Mouse (Mus musculus) layer of hippocampus, adult 9-10 months (tissue): ENCODE measurements around the gene Ap3m1.
"Not testable (repeated sequence)": the region's sequence is repeated elsewhere in the genome, so short reads cannot be mapped to it uniquely, and the experiment has no call there.

Experiments
- DNase-seq: peaks from one replicate; pipeline ENCODE4 v3.0.0; 2022; ENCODE audit warnings: low spot score

Gene Ap3m1

GRCm38 (mm10) chr14:21052112-21052780 is at the start of gene Ap3m1, which contains the start of gene Adk:
Gene Ap3m1 (minus strand): TSS chr14:21052508.
Gene Adk (plus strand): TSS chr14:21052574.
- peak; percentile 88 for DNase-seq

- no peak for DNase-seq
Observed at GRCm38 (mm10) chr14:21101562-21101961, 49.3 kb upstream of the Ap3m1 start.

DNA sequence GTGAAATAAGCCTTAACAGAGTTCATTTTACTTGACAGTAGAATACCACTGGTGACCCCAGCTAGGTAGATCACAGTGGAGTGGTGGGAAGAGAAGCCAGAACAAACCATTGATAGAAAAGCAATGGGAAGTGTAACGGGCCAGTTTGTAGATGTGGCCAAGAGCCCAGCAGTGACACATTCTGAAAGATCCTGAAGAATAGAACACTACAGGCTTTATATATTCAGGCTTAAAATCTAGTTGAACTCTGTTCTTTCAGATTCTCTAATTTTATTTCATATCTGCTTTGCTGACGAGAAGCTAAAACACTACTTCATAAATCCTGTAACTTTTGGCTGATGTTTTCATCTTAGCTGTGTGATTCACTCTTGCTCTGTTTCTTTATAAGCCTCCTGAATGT is 48.6 kb upstream of the Ap3m1 start:
- DNase-seq = no peak

- DNase-seq = no peak
Observed at GRCm38 (mm10) chr14:21099371-21099770, 47.1 kb upstream of the Ap3m1 start.

- DNase-seq = no peak
Observed at GRCm38 (mm10) chr14:21096689-21097088, 44.4 kb upstream of the Ap3m1 start.

- DNase-seq = no peak
Observed at GRCm38 (mm10) chr14:21096279-21096678, 44.0 kb upstream of the Ap3m1 start.

- not testable (repeated sequence) for DNase-seq
Observed at GRCm38 (mm10) chr14:21094161-21094560, 41.9 kb upstream of the Ap3m1 start.

DNA sequence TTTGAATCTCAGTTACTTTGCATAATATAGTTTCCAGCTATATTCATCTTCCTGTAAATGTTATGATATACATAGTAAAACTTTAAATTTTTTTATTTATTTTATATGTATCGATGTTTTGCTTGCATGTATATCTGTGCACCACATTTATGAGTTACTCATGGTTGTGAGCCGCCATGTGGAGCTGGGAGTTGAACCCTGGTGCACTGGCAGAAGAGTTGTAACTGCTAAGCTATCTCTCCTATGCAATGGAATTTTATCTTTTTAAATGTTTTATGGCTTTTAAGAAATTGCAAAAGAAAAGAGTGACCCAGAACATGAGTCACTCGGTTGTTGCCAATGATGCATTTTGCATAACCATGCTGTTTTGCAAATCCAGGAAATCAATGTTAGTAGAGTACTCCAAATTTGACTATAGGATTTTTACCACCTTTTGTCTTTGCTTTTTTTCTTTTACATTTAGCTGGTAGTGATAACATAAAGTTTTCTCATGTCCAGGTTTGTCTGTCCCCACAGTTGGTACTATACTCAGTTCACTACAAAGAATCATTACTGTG is 38.7 kb upstream of the Ap3m1 start:
- DNase-seq = no peak

DNA sequence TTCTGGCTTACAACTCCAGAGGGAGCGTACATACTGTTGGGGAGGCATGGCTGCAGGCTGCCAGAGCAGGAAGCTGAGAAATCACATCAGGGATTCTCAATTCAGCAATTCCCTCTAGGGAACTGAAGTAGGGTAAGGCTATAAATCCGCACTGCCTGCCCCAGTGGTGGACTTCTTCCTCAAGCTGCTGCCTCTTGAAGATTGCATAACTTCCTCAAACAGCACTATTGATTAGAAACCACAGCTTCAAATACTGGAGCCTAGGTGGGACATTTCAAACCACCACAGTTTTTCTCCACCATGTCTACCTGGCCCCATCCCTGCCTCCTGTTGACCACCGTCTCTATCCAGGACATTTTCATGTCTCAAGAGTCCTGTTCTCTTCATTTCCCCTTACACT is 38.1 kb upstream of the Ap3m1 start:
- no peak for DNase-seq

GRCm38 (mm10) chr14:21088731-21089130 is 36.4 kb upstream of the Ap3m1 start:
- DNase-seq = no peak

DNA sequence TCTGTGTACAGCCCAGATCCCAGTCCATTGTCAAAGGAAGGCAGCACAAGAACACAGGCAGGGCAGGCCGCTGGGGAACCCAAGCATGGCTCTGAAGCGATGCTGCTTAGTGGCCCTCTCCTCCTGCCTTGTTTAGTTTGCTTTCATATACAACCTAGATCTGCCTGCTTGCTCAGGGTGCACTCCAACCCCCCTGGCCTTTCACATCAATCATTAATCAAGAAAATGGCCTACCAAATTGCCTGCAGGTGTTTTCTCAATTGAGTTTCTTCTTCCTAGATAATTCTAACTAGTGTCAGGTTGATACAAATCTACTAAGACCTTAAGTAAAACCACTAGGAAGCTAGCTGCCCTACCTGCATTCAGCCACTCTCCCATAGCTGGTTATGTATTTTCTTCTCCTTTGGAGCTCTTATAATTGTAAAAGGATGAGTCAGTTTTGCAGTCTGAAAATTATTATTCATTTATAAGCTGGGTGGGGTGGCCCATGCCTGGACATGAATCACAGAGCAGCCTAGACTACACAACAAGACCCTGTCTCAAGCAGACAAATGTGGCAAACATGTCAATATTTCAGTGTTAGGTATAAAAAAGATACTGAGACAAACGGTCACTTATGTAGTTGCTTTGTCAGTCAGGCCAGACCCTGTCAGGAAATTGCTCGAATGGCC is 35.2 kb upstream of the Ap3m1 start:
- no peak for DNase-seq

GRCm38 (mm10) chr14:21086827-21087351 is 34.6 kb upstream of the Ap3m1 start:
- no peak for DNase-seq

DNA sequence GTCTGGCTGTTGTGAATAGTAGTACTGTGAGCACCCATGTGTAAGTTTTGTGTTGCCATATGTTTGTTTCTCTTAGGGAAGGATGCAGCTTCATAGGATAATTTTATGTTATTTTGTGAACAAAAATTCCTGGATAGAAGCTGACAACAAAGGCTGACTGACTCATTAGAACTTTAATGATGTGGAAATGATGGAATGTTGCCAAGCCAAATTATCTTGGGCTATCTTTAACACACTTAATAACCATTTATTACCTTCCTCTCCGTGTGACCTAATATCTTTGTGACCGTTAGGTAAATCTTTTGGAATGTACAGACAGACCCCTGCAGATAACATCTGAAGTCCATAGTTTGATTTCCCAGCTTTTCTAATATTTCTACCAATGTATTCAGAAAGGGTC is 33.8 kb upstream of the Ap3m1 start:
- DNase-seq = no peak

GRCm38 (mm10) chr14:21085666-21086065 is 33.4 kb upstream of the Ap3m1 start:
- no peak for DNase-seq

- DNase-seq = no peak
Observed at GRCm38 (mm10) chr14:21082823-21083222, 30.5 kb upstream of the Ap3m1 start.

DNA sequence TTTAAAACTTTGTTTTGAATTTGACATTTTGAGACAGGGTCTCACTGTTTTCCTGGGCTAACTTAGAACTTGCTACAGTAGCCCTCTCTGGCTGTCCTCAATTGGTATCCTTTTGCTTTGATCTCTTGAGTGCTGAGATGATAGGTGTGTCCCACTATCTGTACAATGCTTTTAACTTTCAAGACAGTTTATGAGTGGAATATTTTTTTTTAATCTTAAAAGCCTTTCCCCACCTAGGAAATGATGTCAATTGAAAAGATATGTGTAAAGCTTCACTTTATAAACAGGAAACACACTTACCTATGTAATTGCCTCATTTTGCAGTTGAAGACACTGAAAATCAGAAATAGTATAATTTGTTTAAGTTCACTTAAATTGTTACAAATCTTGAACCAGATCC is 26.2 kb upstream of the Ap3m1 start:
- no peak for DNase-seq

- DNase-seq = no peak
Observed at GRCm38 (mm10) chr14:21077939-21078338, 25.6 kb upstream of the Ap3m1 start.

GRCm38 (mm10) chr14:21076501-21077194 is 24.3 kb upstream of the Ap3m1 start:
- no peak for DNase-seq

DNA sequence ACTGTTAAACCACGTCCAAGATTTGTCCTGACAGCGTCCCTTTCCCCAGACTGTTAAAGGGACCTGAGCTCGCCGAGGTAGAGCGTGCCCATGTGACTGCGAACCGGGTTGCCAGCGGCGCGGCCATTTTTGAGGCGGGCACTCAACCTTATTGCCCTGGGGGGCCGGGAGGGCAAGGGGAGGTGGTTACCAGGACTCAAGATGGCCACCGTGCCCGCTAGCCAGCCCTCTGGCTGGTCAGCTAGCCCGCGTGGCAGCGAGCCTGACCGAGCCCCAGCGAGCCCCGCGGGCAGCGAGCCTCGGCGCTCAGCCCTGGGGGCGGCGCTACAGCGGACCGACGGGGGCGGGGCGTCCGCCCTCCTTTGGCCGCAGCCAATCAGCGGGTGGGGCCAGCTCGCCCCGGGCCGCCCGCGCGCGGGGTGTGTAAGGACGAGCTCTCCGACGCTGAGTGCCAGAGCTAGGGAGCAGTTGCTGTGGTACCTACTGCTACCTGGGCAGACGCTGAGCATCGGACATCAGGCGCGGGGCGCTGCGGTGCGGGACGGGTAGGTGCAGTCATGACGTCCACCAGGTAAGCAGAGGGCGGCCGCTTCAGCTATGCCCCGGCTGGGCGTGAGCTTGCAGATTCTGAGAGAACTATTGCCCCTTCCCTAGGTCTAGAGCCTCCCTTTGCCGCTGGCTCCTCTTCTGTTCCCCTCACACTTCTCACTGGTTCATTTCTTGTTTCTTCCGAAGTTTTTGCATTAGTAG is 23.6 kb upstream of the Ap3m1 start:
- peak; percentile 63 for DNase-seq

DNA sequence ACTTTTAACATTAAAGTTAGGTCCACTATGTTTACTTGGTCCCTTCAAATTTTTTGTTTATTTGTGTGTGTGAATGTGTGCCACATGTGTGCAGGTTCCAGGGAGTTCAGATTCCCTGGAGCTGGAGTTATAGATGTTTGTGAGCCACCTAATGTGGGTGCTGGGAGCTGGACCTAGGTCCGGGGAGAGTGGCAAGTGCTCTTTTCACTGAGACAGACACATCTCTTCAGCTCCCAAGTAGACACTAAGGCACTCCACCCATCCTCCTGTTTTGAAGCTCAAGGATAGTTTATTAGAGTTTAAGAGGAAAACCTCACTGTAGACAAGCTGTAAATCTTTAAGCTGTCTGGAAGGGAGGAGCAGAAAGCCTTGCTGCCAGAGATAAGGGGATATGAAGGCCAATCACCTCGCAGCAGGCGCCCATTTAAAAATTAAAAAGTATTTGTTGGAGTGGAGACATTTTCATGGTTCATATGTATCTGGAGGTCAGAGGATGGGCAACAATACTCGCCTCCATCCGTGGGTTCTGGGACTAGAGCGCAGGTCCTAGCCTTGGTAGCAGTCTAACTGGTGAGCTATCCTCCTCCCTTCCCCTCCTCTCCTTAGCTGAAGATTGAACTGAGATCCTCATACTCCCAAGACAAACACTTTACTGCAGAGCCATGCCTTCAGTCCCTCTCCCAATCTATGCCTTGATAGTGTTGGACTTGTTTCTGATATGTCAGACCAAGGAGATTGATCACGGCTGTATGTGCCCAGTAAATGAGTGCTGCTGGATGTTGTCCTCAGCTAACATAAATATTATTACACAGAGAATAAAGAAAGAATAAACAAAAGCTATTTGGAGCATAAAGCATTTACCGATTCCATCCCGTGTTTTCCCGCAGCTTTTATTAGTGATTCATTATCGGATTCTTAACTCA is 22.4 kb upstream of the Ap3m1 start:
- DNase-seq = no peak

DNA sequence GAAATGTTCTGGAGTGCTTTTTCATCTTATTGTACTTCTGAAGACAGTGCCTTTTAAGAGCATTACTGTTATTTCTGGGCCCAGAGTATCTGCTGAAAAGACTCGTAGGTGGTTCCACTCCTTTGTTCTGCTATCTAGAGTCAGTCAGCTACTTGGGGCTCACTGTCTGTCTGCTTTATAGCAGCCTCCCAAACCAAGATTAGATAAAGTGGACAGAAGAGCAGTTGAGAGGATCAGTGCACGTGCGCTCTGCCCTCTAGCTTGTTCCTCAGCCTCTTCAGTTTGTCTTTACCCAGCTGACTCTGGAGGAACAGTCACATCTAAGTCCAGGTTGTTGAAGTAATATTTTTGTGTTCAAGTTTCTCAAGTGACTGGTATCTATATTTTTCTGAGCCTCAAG is 21.7 kb upstream of the Ap3m1 start:
- no peak for DNase-seq
